Mouse (Mus musculus): ENCODE measurements at regions not wholly inside any gene's neighbourhood (a gene's known extent, or its start where the extent isn't known, plus 50 kb on each side); places are given as distances from the start of the nearest gene placed in this dataset.

- DNase-seq (ENCODE audit: low read depth, low spot score) = no peak
Measured at GRCm38 (mm10) chr9:41697160-41697559, 426.9 kb downstream of the Sorl1 start.

- DNase-seq (ENCODE audit: low read depth, low spot score) = no peak
Measured at GRCm38 (mm10) chr9:41682911-41683310, 441.2 kb downstream of the Sorl1 start.

- DNase-seq (ENCODE audit: low read depth, low spot score) = no peak
Measured at GRCm38 (mm10) chr9:41675656-41676055, 448.4 kb downstream of the Sorl1 start.

GRCm38 (mm10) chr9:41672958-41673357 is 451.1 kb downstream of the Sorl1 start:
- DNase-seq (ENCODE audit: low read depth, low spot score) = no peak

GRCm38 (mm10) chr9:41668741-41669140 is 455.4 kb downstream of the Sorl1 start:
- no peak for DNase-seq (ENCODE audit: low read depth, low spot score)

- DNase-seq (ENCODE audit: low read depth, low spot score) = no peak
Measured at GRCm38 (mm10) chr9:41665000-41665685, 459.0 kb downstream of the Sorl1 start.

GRCm38 (mm10) chr9:41660576-41660975 is 463.5 kb downstream of the Sorl1 start:
- DNase-seq (ENCODE audit: low read depth, low spot score) = no peak

GRCm38 (mm10) chr9:41660011-41660410 is 464.1 kb downstream of the Sorl1 start:
- no peak for DNase-seq (ENCODE audit: low read depth, low spot score)

- DNase-seq (ENCODE audit: low read depth, low spot score) = no peak
Measured at GRCm38 (mm10) chr9:41631564-41632205, 470.2 kb upstream of the Ubash3b start.

- DNase-seq (ENCODE audit: low read depth, low spot score) = no peak
Measured at GRCm38 (mm10) chr9:41621341-41621740, 459.8 kb upstream of the Ubash3b start.

GRCm38 (mm10) chr9:41614002-41614401 is 452.5 kb upstream of the Ubash3b start:
- no peak for DNase-seq (ENCODE audit: low read depth, low spot score)

- DNase-seq (ENCODE audit: low read depth, low spot score) = no peak
Measured at GRCm38 (mm10) chr9:41612802-41613550, 451.5 kb upstream of the Ubash3b start.

GRCm38 (mm10) chr9:41612452-41612795 is 450.9 kb upstream of the Ubash3b start:
- no peak for DNase-seq (ENCODE audit: low read depth, low spot score)

- DNase-seq (ENCODE audit: low read depth, low spot score) = peak; percentile 84
Measured at GRCm38 (mm10) chr9:41611534-41612451, 450.3 kb upstream of the Ubash3b start.

GRCm38 (mm10) chr9:41610347-41610746 is 448.9 kb upstream of the Ubash3b start:
- no peak for DNase-seq (ENCODE audit: low read depth, low spot score)

GRCm38 (mm10) chr9:41606136-41606535 is 444.6 kb upstream of the Ubash3b start:
- no peak for DNase-seq (ENCODE audit: low read depth, low spot score)

- DNase-seq (ENCODE audit: low read depth, low spot score) = no peak
Measured at GRCm38 (mm10) chr9:41604916-41605315, 443.4 kb upstream of the Ubash3b start.

- DNase-seq (ENCODE audit: low read depth, low spot score) = no peak
Measured at GRCm38 (mm10) chr9:41600778-41601177, 439.3 kb upstream of the Ubash3b start.

GRCm38 (mm10) chr9:41599874-41600273 is 438.4 kb upstream of the Ubash3b start:
- DNase-seq (ENCODE audit: low read depth, low spot score) = no peak

GRCm38 (mm10) chr9:41595749-41596148 is 434.3 kb upstream of the Ubash3b start:
- DNase-seq (ENCODE audit: low read depth, low spot score) = no peak

- DNase-seq (ENCODE audit: low read depth, low spot score) = no peak
Measured at GRCm38 (mm10) chr9:41593998-41594397, 432.5 kb upstream of the Ubash3b start.
